Mouse (Mus musculus) intestine, postnatal 0 days (tissue): ENCODE results near the gene Fuca1. TPM values are rescaled to one million over a fixed set of nuclear protein-coding genes. Genes with fewer than 3 reads are reported as not detected.
"Not testable (repeated sequence)": the region's sequence is repeated elsewhere in the genome, so short reads cannot be mapped to it uniquely, and the experiment has no call there.

ENCODE experiments used
- ATAC-seq: fragments of 200-750 bp; cut with Nextera tagmentation; 2 replicates; pipeline ENCODE4 v1.8.0; 2017; ENCODE audit warnings: mild to moderate bottlenecking, moderate TSS enrichment, moderate library complexity
- H3K27ac ChIP-seq: fragments of 300-500 bp; sonication (generic); 2 replicates; pipeline ENCODE4 v1.5.1; 2014; ENCODE audit warnings: mild to moderate bottlenecking, low read depth, low read length, moderate library complexity
- H3K27me3 ChIP-seq: fragments of 300-500 bp; sonication (generic); replicated peaks from 2 replicates; pipeline ENCODE4 v1.6.1; 2014; ENCODE audit warnings: low read length, mixed read lengths; ENCODE audit not compliant: control insufficient read depth, insufficient read depth
- H3K36me3 ChIP-seq: fragments of 300-500 bp; sonication (generic); 2 replicates; pipeline ENCODE4 v1.6.1; 2014; ENCODE audit warnings: mild to moderate bottlenecking, moderate library complexity; ENCODE audit not compliant: control insufficient read depth, insufficient read depth
- H3K4me1 ChIP-seq: fragments of 300-500 bp; sonication (generic); replicated peaks from 2 replicates; pipeline ENCODE4 v1.6.1; 2014; ENCODE audit warnings: antibody characterized with exemption, low read length, mixed read lengths; ENCODE audit not compliant: control insufficient read depth, insufficient read depth
- H3K4me2 ChIP-seq: fragments of 300-500 bp; sonication (generic); replicated peaks from 2 replicates; pipeline ENCODE4 v1.6.1; 2014; ENCODE audit warnings: low read depth, mild to moderate bottlenecking, moderate library complexity
- H3K4me3 ChIP-seq: fragments of 300-500 bp; sonication (generic); 2 replicates; pipeline ENCODE4 v1.5.1; 2014; ENCODE audit warnings: low read depth, low read length
- H3K9ac ChIP-seq: fragments of 300-500 bp; sonication (generic); 2 replicates; pipeline ENCODE4 v1.6.1; 2014; ENCODE audit warnings: mild to moderate bottlenecking, low read depth, low read length
- H3K9me3 ChIP-seq: fragments of 300-500 bp; sonication (generic); 2 replicates; pipeline ENCODE4 v1.6.1; 2016; ENCODE audit warnings: mixed run types; ENCODE audit not compliant: control insufficient read depth
- CTCF ChIP-seq: sonication (generic); IDR thresholded peaks from 2 replicates; pipeline ENCODE4 v1.5.1; 2016; ENCODE audit warnings: low read depth, mild to moderate bottlenecking, control low read depth, antibody characterized with exemption, moderate library complexity
- WGBS: fragments of 180-500 bp; shearing (Covaris S2); extraction: QIAGEN DNeasy Blood & Tissue Kit; methylation state at CpG from one replicate; pipeline ENCODE4 v1.1.7; 2014; 5-methylcytosine and 5-hydroxymethylcytosine counted together
- polyA plus RNA-seq: library from polyadenylated mRNA; unstranded; fragments of >200 nt; fragmentation: Nextera tagmentation; extraction: Ambion mirVana; gene quantifications from 2 replicates; pipeline ENCODE4 v1.2.1, GENCODE M21; 2015

Gene Fuca1
- polyA plus RNA-seq, 1 experiment from 2014 or later = 717 TPM

DNA sequence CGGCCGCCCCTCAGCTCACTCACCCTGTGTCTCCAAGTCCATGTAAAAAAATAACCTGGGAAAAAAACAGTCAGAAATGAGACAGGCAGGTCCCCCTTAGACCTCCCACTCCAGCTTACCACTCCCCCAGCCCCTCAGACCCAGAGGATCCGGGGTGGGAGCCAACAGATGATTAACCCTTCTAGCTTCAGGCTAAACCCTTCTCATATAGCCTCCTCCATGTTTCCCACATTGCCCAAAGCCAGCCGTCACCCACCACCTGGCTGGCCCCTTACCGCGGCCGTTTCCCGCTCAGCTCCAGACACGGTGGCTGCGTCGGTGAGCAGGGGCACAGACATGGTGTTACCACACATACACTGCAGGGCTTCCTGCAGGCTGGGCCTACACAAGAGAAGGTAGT is 50.0 kb downstream of the Fuca1 start:
- Histone ChIP-seq H3K9me3 (no peaks in the 10 kb centered on the region), H3K4me3 (no peak overlapping the region), H3K4me1 (peaks cover 10% of the 10 kb centered on the region), H3K4me2 (no peak overlapping the region), H3K36me3 (peaks cover 57% of the 10 kb centered on the region), H3K9ac (no peak overlapping the region), H3K27ac (no peak overlapping the region), H3K27me3 (no peaks in the 10 kb centered on the region)
- 85% methylated on average over 11 of the region's 11 CpGs for WGBS
- ATAC-seq = no peak
- no peak for TF ChIP-seq CTCF

GRCm38 (mm10) chr4:135971805-135972555 is 51.4 kb downstream of the Fuca1 start:
- peak; percentile 25; the same call in 1 of the 2 replicates for ATAC-seq

DNA sequence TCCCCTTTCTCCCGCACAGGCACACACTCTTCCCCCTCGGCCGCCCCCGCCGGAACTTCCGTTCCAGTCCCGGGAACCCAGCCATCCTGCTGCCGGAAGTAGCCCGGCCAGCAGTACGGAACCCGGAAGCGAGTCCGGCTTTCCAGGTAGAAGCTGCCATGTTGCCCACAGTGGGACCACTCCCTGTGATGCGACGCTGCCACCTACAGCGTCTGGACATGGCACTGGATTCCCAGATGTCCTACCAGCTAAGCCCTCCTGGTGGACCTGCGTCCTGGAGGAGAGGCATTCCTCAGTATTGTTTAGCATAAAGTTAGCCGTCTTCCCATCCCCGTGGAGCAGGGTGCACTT is 52.0 kb downstream of the Fuca1 start, which contains the start of gene Lypla2:
Gene Lypla2, minus strand, starts transcription at position 71 of the 351 bp plus-strand sequence.
- Histone ChIP-seq H3K27ac (peak within 1 kb of the TSS; percentile 70), H3K4me1 (peaks cover 10% of the 10 kb centered on the region), H3K4me2 (peak within 1 kb of the TSS; percentile 94), H3K4me3 (peak within 1 kb of the TSS; percentile 92), H3K9ac (peak within 1 kb of the TSS; percentile 90), H3K9me3 (no peaks in the 10 kb centered on the region), H3K36me3 (peaks cover 55% of the 10 kb centered on the region), H3K27me3 (no peaks in the 10 kb centered on the region)
- under 1% methylated on average over 19 of the region's 19 CpGs for WGBS
- TF ChIP-seq CTCF = 0 out of 2 replicates have a peak, but pooled peaks have one; percentile 3
- peak; percentile 62 for ATAC-seq

More at GRCm38 (mm10) chr4:135971805-135972555, 51.4 kb downstream of the Fuca1 start:
- peak overlapping the region; percentile 90 for H3K9ac ChIP-seq
- H3K4me2 ChIP-seq = peak overlapping the region; percentile 94
- peaks cover 57% of the 10 kb centered on the region for H3K36me3 ChIP-seq
- 2% methylated on average over 35 of the region's 35 CpGs for WGBS
- no peaks in the 10 kb centered on the region for H3K9me3 ChIP-seq
- H3K27me3 ChIP-seq = no peaks in the 10 kb centered on the region
- H3K4me3 ChIP-seq = peak overlapping the region; percentile 92
- TF ChIP-seq CTCF = no peak
- peaks cover 10% of the 10 kb centered on the region for H3K4me1 ChIP-seq
- H3K27ac ChIP-seq = peak overlapping the region; percentile 46

GRCm38 (mm10) chr4:135972911-135973811 is 52.6 kb downstream of the Fuca1 start:
- H3K36me3 ChIP-seq = peaks cover 48% of the 10 kb centered on the region
- no peaks in the 10 kb centered on the region for H3K9me3 ChIP-seq
- TF ChIP-seq CTCF = no peak
- peak overlapping the region; percentile 92 for H3K4me3 ChIP-seq
- peak; percentile 45 for ATAC-seq
- peaks cover 10% of the 10 kb centered on the region for H3K4me1 ChIP-seq
- H3K27me3 ChIP-seq = no peaks in the 10 kb centered on the region
- WGBS = 38% methylated on average over 13 of the region's 13 CpGs
- peak overlapping the region; percentile 90; the same call in 1 of the 2 replicates for H3K9ac ChIP-seq
- peak overlapping the region; percentile 94 for H3K4me2 ChIP-seq
- peak overlapping the region; percentile 70 for H3K27ac ChIP-seq

GRCm38 (mm10) chr4:135976146-135976545 is 55.6 kb downstream of the Fuca1 start:
- H3K4me1 ChIP-seq = peaks cover 10% of the 10 kb centered on the region
- no peak overlapping the region for H3K9ac ChIP-seq
- H3K4me3 ChIP-seq = no peak overlapping the region
- H3K4me2 ChIP-seq = no peak overlapping the region
- WGBS = 91% methylated on average over 12 of the region's 12 CpGs
- 0 out of 2 replicates have a peak overlapping the region, but pooled peaks have one; percentile 41 for H3K27ac ChIP-seq
- no peaks in the 10 kb centered on the region for H3K27me3 ChIP-seq
- ATAC-seq = no peak
- H3K36me3 ChIP-seq = peaks cover 31% of the 10 kb centered on the region
- no peak for TF ChIP-seq CTCF
- no peaks in the 10 kb centered on the region for H3K9me3 ChIP-seq

- ATAC-seq, H3K4me1 ChIP-seq, H3K27ac ChIP-seq, H3K4me3 ChIP-seq, H3K4me2 ChIP-seq, H3K9me3 ChIP-seq, H3K27me3 ChIP-seq, H3K9ac ChIP-seq: not testable (repeated sequence)
- 91% methylated on average over 5 of the region's 5 CpGs for WGBS
- H3K36me3 ChIP-seq = peaks cover 39% of the 10 kb centered on the region
Measured at GRCm38 (mm10) chr4:135980223-135980622, 59.7 kb downstream of the Fuca1 start.
